Mouse (Mus musculus) liver, postnatal 0 days (tissue): Measurements from ENCODE around the gene Btnl10. TPM values are rescaled to one million over a fixed set of nuclear protein-coding genes. Genes with fewer than 3 reads are reported as not detected.

Experiments used
- ATAC-seq: fragments of 200-750 bp; cut with Nextera tagmentation; 2 replicates; pipeline ENCODE4 v1.8.0; 2017; ENCODE audit warnings: mild to moderate bottlenecking, moderate library complexity
- DNase-seq: peaks from one replicate; pipeline ENCODE4 v3.0.0-alpha.2; 2016
- H3K27ac ChIP-seq: fragments of 300-500 bp; sonication (generic); 2 replicates; pipeline ENCODE4 v1.5.1; 2014; ENCODE audit warnings: antibody characterized with exemption, moderate library complexity, mild to moderate bottlenecking, low read depth
- H3K27me3 ChIP-seq: fragments of 300-500 bp; sonication (generic); 2 replicates; pipeline ENCODE4 v1.6.1; 2014; ENCODE audit warnings: low read length, control low read depth, mixed read lengths; ENCODE audit not compliant: insufficient read depth
- H3K36me3 ChIP-seq: fragments of 300-500 bp; sonication (generic); replicated peaks from 2 replicates; pipeline ENCODE4 v1.6.1; 2014; ENCODE audit warnings: mild to moderate bottlenecking, control low read depth, low read length, moderate library complexity, mixed read lengths; ENCODE audit not compliant: insufficient read depth
- H3K4me1 ChIP-seq: fragments of 300-500 bp; sonication (generic); 2 replicates; pipeline ENCODE4 v1.6.1; 2014; ENCODE audit warnings: antibody characterized with exemption, mild to moderate bottlenecking, control low read depth; ENCODE audit not compliant: insufficient read depth
- H3K4me2 ChIP-seq: fragments of 300-500 bp; sonication (generic); 2 replicates; pipeline ENCODE4 v1.6.1; 2014; ENCODE audit warnings: low read depth, mild to moderate bottlenecking, low read length, moderate library complexity, mixed read lengths
- H3K4me3 ChIP-seq: fragments of 300-500 bp; sonication (generic); 2 replicates; pipeline ENCODE4 v1.5.1; 2014; ENCODE audit warnings: low read depth, low read length
- H3K9ac ChIP-seq: fragments of 300-500 bp; sonication (generic); replicated peaks from 2 replicates; pipeline ENCODE4 v1.6.1; 2014; ENCODE audit warnings: mild to moderate bottlenecking, moderate library complexity
- H3K9me3 ChIP-seq: fragments of 300-500 bp; sonication (generic); 2 replicates; pipeline ENCODE4 v1.6.1; 2016; ENCODE audit warnings: mild to moderate bottlenecking, control low read depth, low read length, mixed read lengths
- CTCF ChIP-seq: sonication (generic); IDR thresholded peaks from 2 replicates; pipeline ENCODE4 v1.5.1; 2016; ENCODE audit warnings: antibody characterized with exemption, low read depth
- EP300 ChIP-seq: IDR thresholded peaks from 2 replicates; pipeline ENCODE4 v1.6.1; 2016; ENCODE audit warnings: antibody characterized with exemption, low read depth, mild to moderate bottlenecking
- WGBS: fragments of 180-500 bp; shearing (Covaris S2); extraction: QIAGEN DNeasy Blood & Tissue Kit; methylation state at CpG from one replicate; pipeline ENCODE4 v1.1.7; 2014; ENCODE audit not compliant: insufficient replicate concordance; 5-methylcytosine and 5-hydroxymethylcytosine counted together
- polyA plus RNA-seq: library from polyadenylated mRNA; unstranded; fragments of >200 nt; fragmentation: Nextera tagmentation; extraction: Ambion mirVana; gene quantifications from 2 replicates; pipeline ENCODE4 v1.2.1, GENCODE M21; 2015

Btnl10 gene
- polyA plus RNA-seq, 1 experiment from 2014 or later = 9.9 TPM

- DNase-seq = peak; percentile 59
Observed at GRCm38 (mm10) chr11:58914461-58915028, 3.2 kb upstream of the Btnl10 start.

GRCm38 (mm10) chr11:58916879-58917744 is 596 bp upstream of the Btnl10 start:
- no peaks in the 10 kb centered on the region for H3K27me3 ChIP-seq
- ATAC-seq = peak; percentile 62
- peaks cover 25% of the 10 kb centered on the region for H3K4me1 ChIP-seq
- H3K4me2 ChIP-seq = peak overlapping the region; percentile 68
- peak overlapping the region; percentile 72 for H3K9ac ChIP-seq
- peak overlapping the region; percentile 92 for H3K27ac ChIP-seq
- WGBS = 35% methylated on average over 14 of the region's 14 CpGs
- H3K9me3 ChIP-seq = no peaks in the 10 kb centered on the region
- TF ChIP-seq EP300 (no peak; the same call in 1 of the 2 replicates), CTCF (peak; percentile 89)
- H3K36me3 ChIP-seq = peaks cover 7% of the 10 kb centered on the region; the same call in 1 of the 2 replicates
- peak; percentile 88 for DNase-seq
- peak overlapping the region; percentile 62 for H3K4me3 ChIP-seq

More at GRCm38 (mm10) chr11:58914461-58915028, 3.2 kb upstream of the Btnl10 start:
- Histone ChIP-seq H3K9me3 (no peaks in the 10 kb centered on the region), H3K36me3 (no peaks in the 10 kb centered on the region), H3K4me3 (peak overlapping the region; percentile 43), H3K4me2 (peak overlapping the region; percentile 84), H3K9ac (peak overlapping the region; percentile 68), H3K4me1 (peaks cover 25% of the 10 kb centered on the region), H3K27me3 (no peaks in the 10 kb centered on the region), H3K27ac (peak overlapping the region; percentile 83)
- WGBS = 6% methylated on average over 17 of the region's 17 CpGs
- peak; percentile 43 for ATAC-seq
- TF ChIP-seq EP300 (no peak; the same call in 1 of the 2 replicates), CTCF (peak; percentile 85)

- TF ChIP-seq CTCF (no peak), EP300 (no peak)
- Histone ChIP-seq H3K27ac (peak overlapping the region; percentile 92), H3K4me2 (peak overlapping the region; percentile 68), H3K36me3 (peaks cover 19% of the 10 kb centered on the region), H3K9ac (peak overlapping the region; percentile 72), H3K9me3 (no peaks in the 10 kb centered on the region), H3K4me3 (peak overlapping the region; percentile 62), H3K4me1 (peaks cover 17% of the 10 kb centered on the region), H3K27me3 (no peaks in the 10 kb centered on the region)
- ATAC-seq (no peak), DNase-seq (no peak)
- WGBS = 50% methylated on average over 5 of the region's 5 CpGs
Observed at GRCm38 (mm10) chr11:58918759-58919158, 1.1 kb downstream of the Btnl10 start.

GRCm38 (mm10) chr11:58922420-58922819 is 4.7 kb downstream of the Btnl10 start:
- no peak for TF ChIP-seq CTCF
- TF ChIP-seq EP300 = no peak
- Histone ChIP-seq H3K4me3 (no peak overlapping the region), H3K4me2 (no peak overlapping the region), H3K4me1 (peaks cover 2% of the 10 kb centered on the region), H3K9me3 (no peaks in the 10 kb centered on the region), H3K36me3 (peaks cover 19% of the 10 kb centered on the region), H3K27ac (no peak overlapping the region), H3K9ac (no peak overlapping the region), H3K27me3 (no peaks in the 10 kb centered on the region)
- 84% methylated on average over 9 of the region's 9 CpGs for WGBS
- ATAC-seq (no peak), DNase-seq (no peak)

- Histone ChIP-seq H3K4me1 (peaks cover 27% of the 10 kb centered on the region), H3K4me3 (no peak overlapping the region), H3K27ac (no peak overlapping the region), H3K9ac (no peak overlapping the region), H3K27me3 (no peaks in the 10 kb centered on the region), H3K36me3 (peaks cover 22% of the 10 kb centered on the region), H3K9me3 (no peaks in the 10 kb centered on the region), H3K4me2 (no peak overlapping the region)
- DNase-seq (no peak), ATAC-seq (no peak)
- 80% methylated on average over 2 of the region's 3 CpGs for WGBS
- TF ChIP-seq CTCF = no peak
Observed at GRCm38 (mm10) chr11:58926651-58927050, 8.9 kb downstream of the Btnl10 start.

- no peak for ATAC-seq
- Histone ChIP-seq H3K4me3 (no peak overlapping the region), H3K9me3 (no peaks in the 10 kb centered on the region), H3K4me2 (peak overlapping the region; percentile 79; the same call in 1 of the 2 replicates), H3K9ac (no peak overlapping the region), H3K4me1 (peaks cover 27% of the 10 kb centered on the region), H3K27ac (peak overlapping the region; percentile 95; the same call in 1 of the 2 replicates), H3K27me3 (no peaks in the 10 kb centered on the region), H3K36me3 (peaks cover 22% of the 10 kb centered on the region)
- DNase-seq = no peak
- TF ChIP-seq EP300 (no peak), CTCF (no peak)
- 63% methylated on average over 2 of the region's 2 CpGs for WGBS
Observed at GRCm38 (mm10) chr11:58927053-58927452, 9.3 kb downstream of the Btnl10 start.
